Mouse (Mus musculus) myocyte (in vitro differentiated cells): ENCODE measurements around the gene Irs2.

Experiments
- CEBPB ChIP-seq: IDR thresholded peaks from 2 replicates; pipeline ENCODE4 v1.6.1; 2011; ENCODE audit warnings: mild to moderate bottlenecking, moderate library complexity; ENCODE audit not compliant: poor library complexity, insufficient read depth, severe bottlenecking
- E2F4 ChIP-seq: IDR thresholded peaks from one replicate; pipeline ENCODE4 v1.6.1; 2011; ENCODE audit warnings: mild to moderate bottlenecking, control low read depth, moderate library complexity; ENCODE audit not compliant: insufficient read depth
- MAX ChIP-seq: IDR thresholded peaks from one replicate; pipeline ENCODE4 v1.6.1; 2011; ENCODE audit warnings: low read depth, mild to moderate bottlenecking, control low read depth
- POLR2A ChIP-seq: IDR thresholded peaks from one replicate; pipeline ENCODE4 v1.6.1; 2011; ENCODE audit warnings: low read depth, mild to moderate bottlenecking, control low read depth, moderate library complexity; ENCODE audit not compliant: insufficient read length
- POLR2AphosphoS2 ChIP-seq: IDR thresholded peaks from one replicate; pipeline ENCODE4 v1.6.1; 2011; ENCODE audit warnings: low read depth, control low read depth; ENCODE audit not compliant: insufficient read length
- REST ChIP-seq: IDR thresholded peaks from one replicate; pipeline ENCODE4 v1.6.1; 2011; ENCODE audit warnings: mild to moderate bottlenecking, control low read depth, moderate library complexity; ENCODE audit not compliant: insufficient read depth, insufficient read length
- SRF ChIP-seq: IDR thresholded peaks from one replicate; pipeline ENCODE4 v1.6.1; 2011; ENCODE audit warnings: low read depth; ENCODE audit not compliant: control insufficient read depth, insufficient read length
- TCF12 ChIP-seq: IDR thresholded peaks from one replicate; pipeline ENCODE4 v1.6.1; 2011; ENCODE audit warnings: mild to moderate bottlenecking, control low read depth; ENCODE audit not compliant: poor library complexity, insufficient read depth, severe bottlenecking
- TCF3 ChIP-seq: IDR thresholded peaks from one replicate; pipeline ENCODE4 v1.6.1; 2011; ENCODE audit warnings: low read depth, control low read depth; ENCODE audit not compliant: insufficient read length
- USF1 ChIP-seq: IDR thresholded peaks from one replicate; pipeline ENCODE4 v1.6.1; 2011; ENCODE audit warnings: low read depth, mild to moderate bottlenecking, control low read depth, moderate library complexity

- no peak for TF ChIP-seq REST
- TF ChIP-seq POLR2AphosphoS2, result no peak
- TF ChIP-seq POLR2A, result no peak
- TF ChIP-seq TCF12, result no peak
- TF ChIP-seq MAX, result no peak
- TF ChIP-seq SRF, result no peak
- no peak for TF ChIP-seq USF1
- TF ChIP-seq E2F4, result no peak
- TF ChIP-seq CEBPB, result no peak
- TF ChIP-seq TCF3, result no peak
Observed at GRCm38 (mm10) chr8:11049835-11050234, 41.6 kb upstream of the Irs2 start.
